Mouse (Mus musculus): Measurements from ENCODE around the gene Fhl1.

The Fhl1 gene

GRCm38 (mm10) chrX:56731306-56732201 lies at the start of gene Fhl1:
Fhl1 (plus strand) TSS chrX:56731787.
- peak; percentile 18 for DNase-seq (ENCODE audit: low read depth, low spot score)

GRCm38 (mm10) chrX:56682156-56682720 lies 49.3 kb upstream of the Fhl1 start:
- no peak for DNase-seq (ENCODE audit: low read depth, low spot score)

- DNase-seq (ENCODE audit: low read depth, low spot score) = no peak
Observed at GRCm38 (mm10) chrX:56683521-56683920, 48.1 kb upstream of the Fhl1 start.

GRCm38 (mm10) chrX:56692554-56692953 lies 39.0 kb upstream of the Fhl1 start:
- DNase-seq (ENCODE audit: low read depth, low spot score) = no peak

GRCm38 (mm10) chrX:56694539-56694938 lies 37.0 kb upstream of the Fhl1 start:
- DNase-seq (ENCODE audit: low read depth, low spot score) = peak; percentile 2

GRCm38 (mm10) chrX:56697199-56697780 lies 34.3 kb upstream of the Fhl1 start:
- DNase-seq (ENCODE audit: low read depth, low spot score) = no peak

- DNase-seq (ENCODE audit: low read depth, low spot score) = no peak
Observed at GRCm38 (mm10) chrX:56697886-56698285, 33.7 kb upstream of the Fhl1 start.

- DNase-seq (ENCODE audit: low read depth, low spot score) = no peak
Observed at GRCm38 (mm10) chrX:56701261-56701660, 30.3 kb upstream of the Fhl1 start.

- no peak for DNase-seq (ENCODE audit: low read depth, low spot score)
Observed at GRCm38 (mm10) chrX:56703965-56704562, 27.5 kb upstream of the Fhl1 start.

GRCm38 (mm10) chrX:56708592-56709370 lies 22.8 kb upstream of the Fhl1 start:
- no peak for DNase-seq (ENCODE audit: low read depth, low spot score)

- DNase-seq (ENCODE audit: low read depth, low spot score) = no peak
Observed at GRCm38 (mm10) chrX:56710522-56710921, 21.1 kb upstream of the Fhl1 start.

GRCm38 (mm10) chrX:56712666-56713065 lies 18.9 kb upstream of the Fhl1 start:
- no peak for DNase-seq (ENCODE audit: low read depth, low spot score)

GRCm38 (mm10) chrX:56722559-56722958 lies 9.0 kb upstream of the Fhl1 start:
- DNase-seq (ENCODE audit: low read depth, low spot score) = no peak

GRCm38 (mm10) chrX:56728507-56728906 lies 3.1 kb upstream of the Fhl1 start:
- DNase-seq (ENCODE audit: low read depth, low spot score) = no peak

GRCm38 (mm10) chrX:56730828-56731305 lies 720 bp upstream of the Fhl1 start:
- DNase-seq (ENCODE audit: low read depth, low spot score) = no peak

GRCm38 (mm10) chrX:56732401-56732800 lies 814 bp downstream of the Fhl1 start:
- no peak for DNase-seq (ENCODE audit: low read depth, low spot score)

- DNase-seq (ENCODE audit: low read depth, low spot score) = no peak
Observed at GRCm38 (mm10) chrX:56734436-56734835, 2.8 kb downstream of the Fhl1 start.

- no peak for DNase-seq (ENCODE audit: low read depth, low spot score)
Observed at GRCm38 (mm10) chrX:56736226-56736625, 4.6 kb downstream of the Fhl1 start.

GRCm38 (mm10) chrX:56737848-56738554 lies 6.4 kb downstream of the Fhl1 start:
- DNase-seq (ENCODE audit: low read depth, low spot score) = no peak

- DNase-seq (ENCODE audit: low read depth, low spot score) = no peak
Observed at GRCm38 (mm10) chrX:56741428-56741827, 9.8 kb downstream of the Fhl1 start.

- DNase-seq (ENCODE audit: low read depth, low spot score) = peak; percentile 5
Observed at GRCm38 (mm10) chrX:56751536-56751935, 19.9 kb downstream of the Fhl1 start.
